Mouse (Mus musculus) lung, adult 2 months (tissue): ENCODE measurements around the gene Zfp169.

Experiments
- CTCF ChIP-seq: fragments of 200-500 bp; IDR thresholded peaks from 2 replicates; pipeline ENCODE4 v1.5.1; 2011; ENCODE audit warnings: mild to moderate bottlenecking, low read length, control low read depth; ENCODE audit not compliant: insufficient read depth
- POLR2A ChIP-seq: fragments of 200-500 bp; IDR thresholded peaks from 2 replicates; pipeline ENCODE4 v1.6.1; 2011; ENCODE audit warnings: low read depth, mild to moderate bottlenecking, control low read depth, low read length, borderline replicate concordance; ENCODE audit errors: extremely low read depth

- TF ChIP-seq POLR2A (no peak), CTCF (no peak)
These were observed 47.1 kb downstream of the Zfp169 start for GRCm38 (mm10) chr13:48466186-48466585.
